Mouse (Mus musculus): ENCODE measurements around the gene Mkrn1. TPM values are rescaled to one million over a fixed set of nuclear protein-coding genes. Genes with fewer than 3 reads are reported as not detected.
"Not testable (repeated sequence)": the region's sequence is repeated elsewhere in the genome, so short reads cannot be mapped to it uniquely, and the experiment has no call there.

The Mkrn1 gene
- polyA plus RNA-seq, 1 experiment from 2014 or later = 58.7 TPM

- DNase-seq (ENCODE audit: low read depth, low spot score) (no peak), ATAC-seq (no peak)
- ChIA-PET CTCF (interaction anchor here (1.3 kb wide), 1 partner anchor 13 kb away, joined by 3 read pairs; the partner anchor contains the start of gene Mkrn1), POLR2A (interaction anchor here (0.6 kb wide), 1 partner anchor 134 kb away, joined by 3 read pairs; no protein-coding TSS in a partner anchor)
- no peaks in the 10 kb centered on the region for H3K27me3 ChIP-seq
- in situ Hi-C loops (cut with MboI; ENCODE audit: low pct_unique_long_range_greater_than_20kb) = no loop called here
- TF ChIP-seq CTCF (IDR thresholded peaks at IDR 0.05) = no peak
These were observed 12.9 kb upstream of the Mkrn1 start for GRCm38 (mm10) chr6:39433174-39433573.

- POLR2A ChIA-PET = no interaction called here
- ATAC-seq = no peak
- no peak for DNase-seq (ENCODE audit: low read depth, low spot score)
- CTCF ChIA-PET = no interaction called here
- in situ Hi-C loops (cut with MboI; ENCODE audit: low pct_unique_long_range_greater_than_20kb) = no loop called here
- TF ChIP-seq CTCF (IDR thresholded peaks at IDR 0.05) = no peak
- H3K27me3 ChIP-seq = no peaks in the 10 kb centered on the region
These were observed 10.5 kb upstream of the Mkrn1 start for GRCm38 (mm10) chr6:39430722-39431121.

- CTCF ChIA-PET = no interaction called here
These were observed 8.9 kb upstream of the Mkrn1 start for GRCm38 (mm10) chr6:39429007-39429788.

DNA sequence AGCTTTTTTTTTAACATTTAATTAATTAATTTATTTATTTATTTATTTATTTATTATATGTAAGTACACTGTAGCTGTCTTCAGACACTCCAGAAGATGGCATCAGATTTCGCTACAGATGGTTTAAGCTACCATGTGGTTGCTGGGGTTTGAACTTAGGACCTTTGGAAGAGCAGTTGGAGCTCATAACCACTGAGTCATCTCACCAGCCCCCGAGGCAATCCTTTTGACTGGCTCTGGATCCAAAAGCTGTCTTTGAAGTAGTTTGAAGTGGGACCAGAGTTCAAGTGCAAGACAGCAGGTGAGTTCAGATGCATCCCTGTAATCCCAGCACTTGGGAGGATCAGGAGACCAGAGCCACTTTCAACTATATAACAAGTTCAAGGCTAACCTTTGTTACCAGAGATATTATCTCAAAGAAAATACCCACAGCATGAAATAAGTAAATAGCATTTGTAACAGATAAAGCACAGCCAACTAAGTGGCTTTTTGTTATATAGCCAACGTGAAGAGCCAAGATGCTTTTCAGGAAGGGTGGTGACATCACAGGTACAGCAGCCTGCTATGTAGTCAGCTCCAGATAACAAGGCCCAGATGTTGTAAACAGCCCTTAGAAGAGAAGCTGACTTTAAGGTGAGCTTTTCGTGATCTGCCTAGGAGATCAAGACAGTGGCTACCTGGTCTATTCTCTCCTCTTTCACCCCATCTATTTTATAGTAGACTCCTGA, 7.2 kb upstream of the Mkrn1 start:
- ChIA-PET CTCF (interaction anchor here (1.1 kb wide), 1 partner anchor 20 kb away, joined by 3 read pairs; no protein-coding TSS in a partner anchor), POLR2A (no interaction called here)
- H3K27me3 ChIP-seq = no peaks in the 10 kb centered on the region
- TF ChIP-seq CTCF (IDR thresholded peaks at IDR 0.05) = no peak
- ATAC-seq = no peak
- DNase-seq (ENCODE audit: low read depth, low spot score) = no peak
- in situ Hi-C loops (cut with MboI; ENCODE audit: low pct_unique_long_range_greater_than_20kb) = no loop called here

More at GRCm38 (mm10) chr6:39429007-39429788, 8.9 kb upstream of the Mkrn1 start:
- in situ Hi-C loops (cut with MboI; ENCODE audit: low pct_unique_long_range_greater_than_20kb) = no loop called here
- POLR2A ChIA-PET = no interaction called here
- no peak for TF ChIP-seq CTCF (IDR thresholded peaks at IDR 0.05)
- H3K27me3 ChIP-seq = no peaks in the 10 kb centered on the region
- DNase-seq (ENCODE audit: low read depth, low spot score) (no peak), ATAC-seq (no peak)

DNA sequence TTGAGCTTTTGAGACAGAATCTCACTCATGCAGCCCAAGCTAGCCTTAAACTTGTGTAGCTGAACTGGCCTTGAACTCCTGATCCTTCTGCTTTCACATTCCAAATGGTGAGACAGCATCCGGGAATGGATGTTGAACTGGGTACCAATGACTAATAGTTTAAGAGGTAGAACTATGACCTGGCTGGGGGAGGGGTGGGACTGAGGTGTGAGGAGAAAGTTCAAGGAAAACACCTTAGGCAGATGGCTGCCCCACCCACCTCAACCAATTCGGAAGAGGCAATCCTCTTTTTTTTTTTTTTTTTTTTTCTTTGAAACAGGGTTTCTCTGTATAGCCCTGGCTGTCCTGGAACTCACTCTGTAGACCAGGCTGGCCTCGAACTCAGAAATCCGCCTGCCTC, 6.5 kb upstream of the Mkrn1 start:
- ATAC-seq (no peak), DNase-seq (ENCODE audit: low read depth, low spot score) (no peak)
- POLR2A ChIA-PET = no interaction called here
- in situ Hi-C loops (cut with MboI; ENCODE audit: low pct_unique_long_range_greater_than_20kb) = no loop called here
- CTCF ChIA-PET = no interaction called here
- TF ChIP-seq CTCF (IDR thresholded peaks at IDR 0.05) = no peak
- no peaks in the 10 kb centered on the region for H3K27me3 ChIP-seq

DNA sequence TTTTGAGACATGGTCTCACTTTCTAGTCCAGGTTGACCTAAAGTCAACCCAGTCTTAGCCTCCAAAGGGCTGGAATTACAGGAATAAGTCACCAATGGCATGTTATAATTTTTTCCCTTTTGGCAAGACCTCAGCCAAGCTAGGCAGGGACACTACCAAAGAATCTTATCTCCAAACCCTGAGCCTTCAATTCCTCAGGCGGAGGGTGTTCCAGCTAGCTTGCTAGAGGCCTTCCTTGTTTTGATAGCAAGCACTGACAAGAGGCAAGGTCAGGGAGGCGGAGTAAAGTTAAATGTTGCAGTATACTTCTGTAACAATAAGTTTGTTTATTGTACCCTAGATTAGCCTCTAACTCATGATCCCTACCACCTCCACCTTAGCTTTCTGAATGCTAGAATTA, 4.9 kb upstream of the Mkrn1 start:
- H3K27me3 ChIP-seq = no peaks in the 10 kb centered on the region
- ChIA-PET POLR2A (no interaction called here), CTCF (interaction anchor here (0.6 kb wide), 1 partner anchor 15 kb away, joined by 3 read pairs; no protein-coding TSS in a partner anchor)
- no peak for ATAC-seq
- in situ Hi-C loops (cut with MboI; ENCODE audit: low pct_unique_long_range_greater_than_20kb) = no loop called here
- TF ChIP-seq CTCF (IDR thresholded peaks at IDR 0.05) = no peak
- DNase-seq (ENCODE audit: low read depth, low spot score) = no peak

- CTCF ChIA-PET = no interaction called here
- no peaks in the 10 kb centered on the region for H3K27me3 ChIP-seq
These were observed 3.4 kb upstream of the Mkrn1 start for GRCm38 (mm10) chr6:39423686-39424085.

GRCm38 (mm10) chr6:39423130-39423551, 2.9 kb upstream of the Mkrn1 start:
- DNase-seq (ENCODE audit: low read depth, low spot score) (no peak), ATAC-seq (no peak)
- H3K27me3 ChIP-seq = no peaks in the 10 kb centered on the region
- no peak for TF ChIP-seq CTCF (IDR thresholded peaks at IDR 0.05)
- ChIA-PET CTCF (no interaction called here), POLR2A (no interaction called here)
- in situ Hi-C loops (cut with MboI; ENCODE audit: low pct_unique_long_range_greater_than_20kb) = no loop called here

More at GRCm38 (mm10) chr6:39423686-39424085, 3.4 kb upstream of the Mkrn1 start:
- in situ Hi-C loops (cut with MboI; ENCODE audit: low pct_unique_long_range_greater_than_20kb) = no loop called here
- DNase-seq (ENCODE audit: low read depth, low spot score) (no peak), ATAC-seq (no peak)
- no peak for TF ChIP-seq CTCF (IDR thresholded peaks at IDR 0.05)
- POLR2A ChIA-PET = no interaction called here

DNA sequence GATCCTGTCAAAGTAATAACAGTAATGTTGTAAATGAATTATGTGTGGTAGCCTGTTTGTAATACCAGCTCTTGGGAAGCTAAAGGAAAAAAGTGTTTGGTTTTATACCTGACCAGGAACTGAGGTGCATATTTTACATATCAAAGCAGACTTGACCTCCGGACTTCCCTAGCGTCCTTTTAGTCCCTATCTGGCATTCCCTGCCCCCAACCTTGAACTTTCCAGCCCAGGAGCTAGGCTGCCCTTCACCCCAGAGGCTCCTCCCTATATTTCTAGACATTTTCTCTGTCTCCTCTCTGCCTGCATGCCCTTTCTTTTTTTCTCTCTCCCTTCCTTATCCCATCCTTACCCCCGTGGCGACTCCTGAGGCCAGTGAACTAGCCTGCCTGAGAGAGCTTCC, 605 bp upstream of the Mkrn1 start:
- ChIA-PET CTCF (no interaction called here), POLR2A (interaction anchor here (0.6 kb wide), 1 partner anchor 21 kb away, joined by 3 read pairs; no protein-coding TSS in a partner anchor)
- no peaks in the 10 kb centered on the region for H3K27me3 ChIP-seq
- no peak for TF ChIP-seq CTCF (IDR thresholded peaks at IDR 0.05)
- ATAC-seq (no peak), DNase-seq (ENCODE audit: low read depth, low spot score) (no peak)
- in situ Hi-C loops (cut with MboI; ENCODE audit: low pct_unique_long_range_greater_than_20kb) = no loop called here

DNA sequence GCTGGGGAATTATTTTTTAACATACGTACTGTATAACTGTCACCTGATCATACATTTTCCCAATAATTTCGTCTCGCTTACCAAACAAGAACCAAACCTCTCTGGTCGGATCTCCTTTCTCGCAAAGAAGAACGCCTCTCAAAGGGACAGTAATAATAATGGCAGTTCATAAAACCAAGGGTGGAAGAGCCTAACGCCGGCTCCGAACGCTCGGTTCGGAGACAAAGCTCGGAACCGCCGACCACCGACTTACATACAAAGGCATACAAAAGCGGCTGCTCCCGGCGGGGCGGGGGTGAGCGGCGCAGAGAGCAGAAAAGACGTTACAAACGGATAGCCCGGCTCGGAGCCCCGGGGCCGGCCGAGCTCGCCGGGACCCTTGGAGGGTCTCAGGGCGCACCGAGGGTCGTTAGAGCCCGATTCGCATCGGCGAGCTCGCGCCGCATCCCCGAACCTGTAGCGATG, 844 bp downstream of the Mkrn1 start:
- POLR2A ChIA-PET = interaction anchor here (0.6 kb wide), 1 partner anchor 175 kb away, joined by 3 read pairs; no protein-coding TSS in a partner anchor
- peak; percentile 9 for ATAC-seq

DNA sequence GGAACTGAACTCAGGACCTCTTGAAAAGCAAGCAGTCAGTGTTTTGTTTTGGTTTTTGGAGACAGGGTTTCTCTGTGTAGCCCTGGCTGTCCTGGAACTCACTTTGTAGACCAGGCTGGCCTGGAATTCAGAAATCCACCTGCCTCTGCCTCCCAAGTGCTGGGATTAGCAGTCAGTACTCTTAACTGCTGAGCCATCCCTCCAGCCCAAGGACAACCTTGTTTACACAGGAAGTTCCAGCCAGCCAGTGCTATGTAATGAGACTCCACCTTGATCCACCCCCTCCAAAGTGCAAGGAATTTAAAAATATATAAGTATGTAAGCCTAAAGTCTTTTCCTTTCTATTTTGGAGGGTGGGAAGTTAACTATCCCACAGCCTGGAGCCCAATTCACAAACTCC, 3.6 kb downstream of the Mkrn1 start:
- H3K27me3 ChIP-seq; POLR2A ChIA-PET; DNase-seq (ENCODE audit: low read depth, low spot score); ATAC-seq: not testable (repeated sequence)
- CTCF ChIA-PET = interaction anchor here (1.5 to 3.6 kb wide), 3 partner anchors 13 to 151 kb away, joined by 3 to 19 read pairs (median 8); no protein-coding TSS in a partner anchor
- in situ Hi-C loops (cut with MboI; ENCODE audit: low pct_unique_long_range_greater_than_20kb) = loop anchor here (5.0 kb wide), 1 partner anchor 36 kb away; no protein-coding TSS in a partner anchor

More for the DNA sequence above, 844 bp downstream of the Mkrn1 start:
- no peak for DNase-seq (ENCODE audit: low read depth, low spot score)
- in situ Hi-C loops (cut with MboI; ENCODE audit: low pct_unique_long_range_greater_than_20kb) = loop anchor here (5.0 kb wide), 1 partner anchor 33 kb away; no protein-coding TSS in a partner anchor
- CTCF ChIA-PET = interaction anchor here (0.8 to 1.5 kb wide), 2 partner anchors 11 to 14 kb away, joined by 3 read pairs; no protein-coding TSS in a partner anchor
- H3K27me3 ChIP-seq = no peaks in the 10 kb centered on the region
- no peak for TF ChIP-seq CTCF (IDR thresholded peaks at IDR 0.05)
